Mouse (Mus musculus) ES-E14 (cell line): ENCODE measurements at regions not wholly inside any gene's neighbourhood (a gene's known extent, or its start where the extent isn't known, plus 50 kb on each side); places are given as distances from the start of the nearest gene placed in this dataset.

ENCODE experiments used
- CHD2 ChIP-seq: IDR thresholded peaks from 2 replicates; pipeline ENCODE4 v1.6.1; 2014; ENCODE audit warnings: mild to moderate bottlenecking, low read depth, low read length, inconsistent platforms
- MAFK ChIP-seq: IDR thresholded peaks from 2 replicates; pipeline ENCODE4 v1.6.1; 2014; ENCODE audit warnings: mild to moderate bottlenecking, low read depth, low read length, inconsistent platforms; ENCODE audit not compliant: insufficient read depth
- ZNF384 ChIP-seq: IDR thresholded peaks from 2 replicates; pipeline ENCODE4 v1.6.1; 2012; ENCODE audit warnings: low read depth, low read length, inconsistent platforms

- TF ChIP-seq MAFK: no peak
- no peak for TF ChIP-seq CHD2
- TF ChIP-seq ZNF384: no peak
These were observed 421.1 kb upstream of the Adamts16 start for GRCm38 (mm10) chr13:71262575-71263295.
